Mouse (Mus musculus): Measurements from ENCODE around the gene Tmem43.

Gene Tmem43

DNA sequence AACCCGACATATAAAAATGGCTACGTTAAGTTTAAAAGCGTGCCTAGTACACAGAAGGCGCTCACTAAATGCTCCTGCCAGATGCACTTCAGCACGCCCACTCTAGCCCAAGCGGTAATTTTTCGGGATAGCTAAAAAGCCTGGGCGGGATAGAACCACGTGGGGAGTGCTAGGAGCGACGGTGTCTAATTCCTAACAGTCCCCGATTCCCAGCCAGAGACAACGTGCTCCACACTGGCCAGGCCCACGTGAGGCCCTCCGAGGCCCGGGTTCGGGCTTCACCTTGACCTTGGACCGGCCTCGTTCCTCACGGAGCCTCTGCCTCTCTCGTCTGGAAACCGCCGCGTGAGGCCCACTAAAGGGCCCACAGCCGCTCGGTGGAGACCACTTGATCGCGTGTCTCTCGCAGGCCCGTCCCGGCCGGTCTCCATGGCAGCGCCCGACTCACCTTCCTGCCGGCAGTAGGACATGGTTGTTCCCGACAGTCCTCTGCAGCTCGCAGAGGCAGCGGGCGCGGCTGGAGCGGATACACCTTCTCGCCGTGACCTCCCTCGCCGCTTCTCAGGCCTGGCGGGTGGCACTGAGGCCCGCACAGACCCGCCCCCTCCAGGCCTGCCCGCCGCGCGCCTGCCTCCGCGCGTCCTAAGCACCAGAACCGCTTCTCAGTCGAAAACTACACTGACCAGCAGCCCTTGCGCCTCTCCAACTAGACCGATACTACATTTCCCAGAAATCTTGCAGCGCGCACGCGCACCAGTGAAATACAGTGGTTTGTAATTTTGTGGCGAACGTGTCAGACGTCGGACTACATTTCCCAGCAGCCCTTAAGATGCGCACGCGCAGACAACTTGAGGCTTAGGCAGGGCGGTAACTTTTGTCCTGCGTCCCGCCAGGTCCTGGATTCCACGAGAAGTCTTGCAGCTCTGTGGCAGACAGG lies at the start of gene Tmem43, which contains the start of gene Chchd4:
Gene Tmem43, plus strand, starts transcription at position 836 of the 937 bp plus-strand sequence.
Gene Chchd4, minus strand, starts transcription at position 679 of the 937 bp plus-strand sequence.
- Histone ChIP-seq H3K27me3 (ENCODE audit: insufficient read depth, low read length) (no peaks in the 10 kb centered on the region), H3K4me3 (replicated peaks; ENCODE audit: low read length) (peak within 1 kb of the TSS; percentile 97), H3K9me3 (ENCODE audit: low read length) (no peaks in the 10 kb centered on the region), H3K36me3 (ENCODE audit: insufficient read depth, low read length) (peaks cover 71% of the 10 kb centered on the region), H3K4me1 (replicated peaks; ENCODE audit: low read depth, low read length) (peaks cover 83% of the 10 kb centered on the region)
- no peak for TF ChIP-seq POU5F1 (IDR thresholded peaks at IDR 0.05; ENCODE audit: borderline replicate concordance, low read length)
- TF ChIP-seq NANOG (IDR thresholded peaks at IDR 0.05; ENCODE audit: borderline replicate concordance, low read length) = no peak
- TF ChIP-seq CTCF (conservative IDR thresholded peaks at IDR 0.05; ENCODE audit: low read length) = no peak

- Histone ChIP-seq H3K4me1 (replicated peaks; ENCODE audit: low read depth, low read length) (no peaks in the 10 kb centered on the region), H3K36me3 (ENCODE audit: insufficient read depth, low read length) (no peaks in the 10 kb centered on the region), H3K9me3 (ENCODE audit: low read length) (peaks cover 8% of the 10 kb centered on the region), H3K27me3 (ENCODE audit: insufficient read depth, low read length) (peaks cover 15% of the 10 kb centered on the region), H3K4me3 (replicated peaks; ENCODE audit: low read length) (no peak overlapping the region)
- TF ChIP-seq NANOG (IDR thresholded peaks at IDR 0.05; ENCODE audit: borderline replicate concordance, low read length) (no peak), POU5F1 (IDR thresholded peaks at IDR 0.05; ENCODE audit: borderline replicate concordance, low read length) (no peak), CTCF (conservative IDR thresholded peaks at IDR 0.05; ENCODE audit: low read length) (no peak)
These were observed 49.4 kb upstream of the Tmem43 start for GRCm38 (mm10) chr6:91424151-91424550.

- H3K36me3 ChIP-seq (ENCODE audit: insufficient read depth, low read length) = no peaks in the 10 kb centered on the region
- H3K9me3 ChIP-seq (ENCODE audit: low read length) = no peaks in the 10 kb centered on the region
- H3K4me3 ChIP-seq (replicated peaks; ENCODE audit: low read length) = peak overlapping the region; percentile 87
- peaks cover 9% of the 10 kb centered on the region for H3K4me1 ChIP-seq (replicated peaks; ENCODE audit: low read depth, low read length)
- peaks cover 6% of the 10 kb centered on the region; the same call in 1 of the 2 replicates for H3K27me3 ChIP-seq (ENCODE audit: insufficient read depth, low read length)
- TF ChIP-seq POU5F1 (IDR thresholded peaks at IDR 0.05; ENCODE audit: borderline replicate concordance, low read length) (no peak), CTCF (conservative IDR thresholded peaks at IDR 0.05; ENCODE audit: low read length) (no peak), NANOG (IDR thresholded peaks at IDR 0.05; ENCODE audit: borderline replicate concordance, low read length) (no peak)
These were observed 32.9 kb upstream of the Tmem43 start for GRCm38 (mm10) chr6:91440474-91441144.

DNA sequence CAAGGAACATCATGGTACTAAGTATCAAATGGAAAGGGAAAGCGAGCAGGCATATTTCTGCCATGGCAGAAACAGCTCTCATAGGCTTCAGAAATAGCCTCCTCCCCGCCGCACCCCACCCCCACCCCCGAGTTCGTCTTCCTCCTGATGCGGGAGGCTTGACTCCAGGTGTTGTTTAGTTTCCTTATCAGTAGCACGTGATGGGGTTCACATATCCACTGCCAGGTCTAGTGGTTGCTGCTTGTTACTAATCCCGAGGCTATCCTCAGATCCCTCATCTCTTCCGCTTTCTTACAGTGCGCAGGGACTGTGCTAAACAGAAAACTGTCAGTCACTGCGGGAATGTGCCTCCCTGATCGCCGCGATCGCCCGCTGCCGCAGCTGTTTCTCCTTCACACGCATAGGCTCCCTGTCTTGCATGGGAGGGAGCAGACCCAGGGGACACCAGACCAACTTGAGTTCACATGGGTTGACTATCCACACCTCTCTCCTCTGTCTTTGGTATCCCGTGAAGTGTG lies 32.3 kb upstream of the Tmem43 start:
- H3K27me3 ChIP-seq (ENCODE audit: insufficient read depth, low read length) = peaks cover 6% of the 10 kb centered on the region; the same call in 1 of the 2 replicates
- TF ChIP-seq POU5F1 (IDR thresholded peaks at IDR 0.05; ENCODE audit: borderline replicate concordance, low read length) (no peak), NANOG (IDR thresholded peaks at IDR 0.05; ENCODE audit: borderline replicate concordance, low read length) (no peak), CTCF (conservative IDR thresholded peaks at IDR 0.05; ENCODE audit: low read length) (no peak)

GRCm38 (mm10) chr6:91445316-91445715 lies 28.2 kb upstream of the Tmem43 start:
- peaks cover 9% of the 10 kb centered on the region for H3K4me1 ChIP-seq (replicated peaks; ENCODE audit: low read depth, low read length)
- H3K9me3 ChIP-seq (ENCODE audit: low read length) = no peaks in the 10 kb centered on the region
- H3K36me3 ChIP-seq (ENCODE audit: insufficient read depth, low read length) = no peaks in the 10 kb centered on the region
- no peak overlapping the region for H3K4me3 ChIP-seq (replicated peaks; ENCODE audit: low read length)
- peaks cover 12% of the 10 kb centered on the region; the same call in 1 of the 2 replicates for H3K27me3 ChIP-seq (ENCODE audit: insufficient read depth, low read length)
- TF ChIP-seq NANOG (IDR thresholded peaks at IDR 0.05; ENCODE audit: borderline replicate concordance, low read length) (no peak), POU5F1 (IDR thresholded peaks at IDR 0.05; ENCODE audit: borderline replicate concordance, low read length) (no peak), CTCF (conservative IDR thresholded peaks at IDR 0.05; ENCODE audit: low read length) (no peak)

More for the DNA sequence above, 32.3 kb upstream of the Tmem43 start:
- H3K4me1 ChIP-seq (replicated peaks; ENCODE audit: low read depth, low read length) = peaks cover 9% of the 10 kb centered on the region
- peak overlapping the region; percentile 87 for H3K4me3 ChIP-seq (replicated peaks; ENCODE audit: low read length)
- H3K9me3 ChIP-seq (ENCODE audit: low read length) = no peaks in the 10 kb centered on the region
- no peaks in the 10 kb centered on the region for H3K36me3 ChIP-seq (ENCODE audit: insufficient read depth, low read length)

DNA sequence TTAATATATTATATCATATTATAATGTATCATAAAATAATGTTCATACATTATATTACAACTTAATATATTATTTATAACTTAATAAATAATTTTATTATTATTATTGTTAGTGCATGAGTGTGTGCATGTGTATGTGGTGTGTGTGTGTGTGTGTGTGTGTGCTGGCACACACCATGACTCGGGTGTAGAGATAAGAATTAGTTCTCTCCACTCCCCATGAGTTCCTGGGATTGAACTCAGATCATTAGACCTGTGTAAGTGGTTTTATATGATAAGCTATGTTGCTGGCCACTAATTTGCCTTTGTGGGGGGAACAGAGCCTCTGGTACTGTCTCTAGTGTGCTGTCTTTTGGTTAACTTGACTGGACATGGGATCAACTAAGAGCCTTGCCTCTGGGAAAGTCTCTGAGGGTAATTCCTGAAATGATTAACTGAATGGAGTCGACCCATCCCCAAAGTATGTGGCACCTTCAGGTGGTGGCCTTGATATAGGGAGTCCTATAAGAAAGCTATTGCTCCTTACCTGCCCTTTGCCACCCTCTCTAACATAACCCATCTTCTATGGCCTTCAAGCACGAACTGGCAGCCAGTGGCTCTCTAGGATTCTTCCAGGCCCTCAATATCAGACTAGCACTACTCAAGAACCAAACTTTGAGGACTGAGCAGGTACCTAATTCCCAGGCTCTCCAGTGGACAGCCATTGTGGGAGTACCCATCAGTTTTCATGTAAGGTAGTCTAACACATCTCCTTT lies 23.9 kb upstream of the Tmem43 start:
- H3K27me3 ChIP-seq (ENCODE audit: insufficient read depth, low read length) = peaks cover 12% of the 10 kb centered on the region; the same call in 1 of the 2 replicates
- no peaks in the 10 kb centered on the region for H3K4me1 ChIP-seq (replicated peaks; ENCODE audit: low read depth, low read length)
- H3K36me3 ChIP-seq (ENCODE audit: insufficient read depth, low read length) = no peaks in the 10 kb centered on the region
- TF ChIP-seq POU5F1 (IDR thresholded peaks at IDR 0.05; ENCODE audit: borderline replicate concordance, low read length) (no peak), CTCF (conservative IDR thresholded peaks at IDR 0.05; ENCODE audit: low read length) (no peak), NANOG (IDR thresholded peaks at IDR 0.05; ENCODE audit: borderline replicate concordance, low read length) (no peak)
- H3K9me3 ChIP-seq (ENCODE audit: low read length) = no peaks in the 10 kb centered on the region
- H3K4me3 ChIP-seq (replicated peaks; ENCODE audit: low read length) = no peak overlapping the region

- H3K4me3 ChIP-seq (replicated peaks; ENCODE audit: low read length) = no peak overlapping the region
- TF ChIP-seq NANOG (IDR thresholded peaks at IDR 0.05; ENCODE audit: borderline replicate concordance, low read length) (no peak), CTCF (conservative IDR thresholded peaks at IDR 0.05; ENCODE audit: low read length) (no peak), POU5F1 (IDR thresholded peaks at IDR 0.05; ENCODE audit: borderline replicate concordance, low read length) (no peak)
- H3K9me3 ChIP-seq (ENCODE audit: low read length) = peaks cover 8% of the 10 kb centered on the region; the same call in 1 of the 2 replicates
- H3K36me3 ChIP-seq (ENCODE audit: insufficient read depth, low read length) = no peaks in the 10 kb centered on the region
- H3K27me3 ChIP-seq (ENCODE audit: insufficient read depth, low read length) = peaks cover 8% of the 10 kb centered on the region; the same call in 1 of the 2 replicates
- H3K4me1 ChIP-seq (replicated peaks; ENCODE audit: low read depth, low read length) = no peaks in the 10 kb centered on the region
These were observed 21.4 kb upstream of the Tmem43 start for GRCm38 (mm10) chr6:91452056-91452455.
